Mouse (Mus musculus) bone marrow, adult 2 months (tissue): ENCODE measurements around the gene Tomm5. TPM values are rescaled to one million over a fixed set of nuclear protein-coding genes. Genes with fewer than 3 reads are reported as not detected.

ENCODE experiments used
- H3K27ac ChIP-seq: fragments of 200-500 bp; 2 replicates; pipeline ENCODE4 v1.5.1; 2012; ENCODE audit warnings: low read depth, mild to moderate bottlenecking, control low read depth, inconsistent platforms, low read length; ENCODE audit not compliant: control insufficient read depth, poor library complexity, insufficient read depth
- H3K4me1 ChIP-seq: fragments of 200-500 bp; 2 replicates; pipeline ENCODE4 v1.6.1; 2011; ENCODE audit warnings: low read length; ENCODE audit not compliant: control insufficient read depth, insufficient read depth
- H3K4me3 ChIP-seq: fragments of 200-500 bp; replicated peaks from 2 replicates; pipeline ENCODE3; 2011; ENCODE audit warnings: mild to moderate bottlenecking, low read depth, low read length, control low read depth; ENCODE audit not compliant: control insufficient read depth
- CTCF ChIP-seq: fragments of 200-500 bp; IDR thresholded peaks from 2 replicates; pipeline ENCODE4 v1.5.1; 2011; ENCODE audit warnings: low read length, control low read depth; ENCODE audit not compliant: control insufficient read depth, insufficient read depth
- POLR2A ChIP-seq: fragments of 200-500 bp; IDR thresholded peaks from 2 replicates; pipeline ENCODE4 v1.6.1; 2011; ENCODE audit warnings: low read depth, mild to moderate bottlenecking, control low read depth, low read length, borderline replicate concordance; ENCODE audit not compliant: control insufficient read depth
- WGBS: fragments of 180-500 bp; shearing (Covaris S2); methylation state at CpG from one replicate; pipeline ENCODE4 v1.1.7; 2018; 5-methylcytosine and 5-hydroxymethylcytosine counted together
- polyA plus RNA-seq: library from polyadenylated mRNA; stranded (reverse); fragments of >200 nt; gene quantifications from 2 replicates; pipeline ENCODE4 v1.2.4, GENCODE M21; 2011; ENCODE audit warnings: low replicate concordance; ENCODE audit not compliant: missing spikeins, insufficient read depth, insufficient read length

Gene Tomm5
- polyA plus RNA-seq, 1 experiment, result 74.4 TPM

- H3K27ac ChIP-seq, result no peak overlapping the region
- TF ChIP-seq CTCF (no peak), POLR2A (no peak)
- no peak overlapping the region for H3K4me3 ChIP-seq
- H3K4me1 ChIP-seq, result no peaks in the 10 kb centered on the region
- WGBS, result 82% methylated on average over 8 of the region's 8 CpGs
Measured at GRCm38 (mm10) chr4:45055451-45055850, 52.5 kb downstream of the Tomm5 start.

Other genes with a start within 250 kb of the Tomm5 start
- gene Grhpr, start 126.7 kb downstream of the Tomm5 start, polyA plus RNA-seq, result 5.9 and 8.7 TPM in 2 replicates
- 3.3 and 6.5 TPM in 2 replicates for gene Zbtb5, start 95.7 kb downstream of the Tomm5 start, polyA plus RNA-seq
- 7.8 and 11.3 TPM in 2 replicates for gene Polr1e, start 89.5 kb downstream of the Tomm5 start, polyA plus RNA-seq
- 4.7 and 7.6 TPM in 2 replicates for gene Fbxo10, start 23.5 kb downstream of the Tomm5 start, polyA plus RNA-seq
- not detected in 2 replicates for gene Frmpd1, start 76.8 kb upstream of the Tomm5 start, polyA plus RNA-seq
- 0.75 and 18.5 TPM in 2 replicates for gene Trmt10b, start 189.0 kb upstream of the Tomm5 start, polyA plus RNA-seq
- 8.2 and 12.4 TPM in 2 replicates for gene Dcaf10, start 234.0 kb upstream of the Tomm5 start, polyA plus RNA-seq
- gene Exosc3, start 234.6 kb upstream of the Tomm5 start, polyA plus RNA-seq, result 26.6 and 43.1 TPM in 2 replicates